Mouse (Mus musculus) heart, postnatal 0 days (tissue): ENCODE measurements around the gene Gxylt2.

Source experiments
- CTCF ChIP-seq: IDR thresholded peaks from 2 replicates; pipeline ENCODE4 v1.5.1; 2016; ENCODE audit warnings: antibody characterized with exemption, control low read depth, low read depth
- EP300 ChIP-seq: IDR thresholded peaks from 2 replicates; pipeline ENCODE4 v1.6.1; 2016; ENCODE audit warnings: antibody characterized with exemption, low read depth

DNA sequence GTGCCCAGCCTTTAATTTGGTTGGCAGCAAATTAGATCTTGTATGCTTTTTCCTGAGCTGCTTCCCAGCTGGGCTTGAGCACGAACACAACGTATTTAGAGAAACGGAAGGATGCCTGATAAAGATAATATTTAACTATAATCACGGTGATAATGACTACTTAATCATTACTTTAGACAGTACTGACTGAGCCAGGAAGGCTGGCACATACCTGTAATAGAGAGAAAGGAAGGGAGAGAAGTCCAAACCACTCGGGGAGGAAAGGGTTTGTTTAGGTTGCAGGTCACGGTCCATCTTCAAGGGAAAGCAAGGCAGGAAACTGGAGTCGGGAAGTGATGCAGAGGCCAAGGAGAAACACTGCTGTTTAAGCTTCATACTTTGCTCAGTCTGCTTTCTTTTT is 11.6 kb downstream of the Gxylt2 start:
- TF ChIP-seq CTCF (no peak), EP300 (no peak)
